Mouse (Mus musculus) myocyte (in vitro differentiated cells): ENCODE data around the gene Apoc4. TPM values are rescaled to one million over a fixed set of nuclear protein-coding genes. Genes with fewer than 3 reads are reported as not detected.

Experiments used
- H3K27me3 ChIP-seq: one replicate; pipeline ENCODE4 v1.6.1; 2011; ENCODE audit not compliant: control insufficient read depth, insufficient read depth, insufficient read length
- H3K36me3 ChIP-seq: one replicate; pipeline ENCODE4 v1.6.1; 2011; ENCODE audit not compliant: control insufficient read depth, insufficient read depth
- H3K4me2 ChIP-seq: one replicate; pipeline ENCODE4 v1.6.1; 2011; ENCODE audit warnings: low read depth, control low read depth
- H3K4me3 ChIP-seq: one replicate; pipeline ENCODE4 v1.5.1; 2011; ENCODE audit warnings: mild to moderate bottlenecking, control low read depth, moderate library complexity
- H3K79me2 ChIP-seq: one replicate; pipeline ENCODE4 v1.6.1; 2011; ENCODE audit not compliant: control insufficient read depth, insufficient read depth
- H3ac ChIP-seq: one replicate; pipeline ENCODE4 v1.6.1; 2011; ENCODE audit not compliant: control insufficient read depth, insufficient read length
- CEBPB ChIP-seq: IDR thresholded peaks from 2 replicates; pipeline ENCODE4 v1.6.1; 2011; ENCODE audit warnings: mild to moderate bottlenecking, moderate library complexity; ENCODE audit not compliant: poor library complexity, insufficient read depth, severe bottlenecking
- E2F4 ChIP-seq: IDR thresholded peaks from one replicate; pipeline ENCODE4 v1.6.1; 2011; ENCODE audit warnings: mild to moderate bottlenecking, control low read depth, moderate library complexity; ENCODE audit not compliant: insufficient read depth
- MAX ChIP-seq: IDR thresholded peaks from one replicate; pipeline ENCODE4 v1.6.1; 2011; ENCODE audit warnings: low read depth, mild to moderate bottlenecking, control low read depth
- MYOD1 ChIP-seq, 3 experiments: IDR thresholded peaks; one replicate each; pipeline ENCODE4 v1.6.1; 2011; ENCODE audit warnings: control low read depth in 2 of 3, low read depth in 2 of 3, mild to moderate bottlenecking in 2 of 3, moderate library complexity in 1 of 3; ENCODE audit not compliant: insufficient read length in 2 of 3, control insufficient read depth in 1 of 3
- MYOG ChIP-seq, 3 experiments: IDR thresholded peaks; one replicate each; pipeline ENCODE4 v1.6.1; 2011; ENCODE audit warnings: control low read depth in 2 of 3, low read depth in 2 of 3, mild to moderate bottlenecking in 2 of 3; ENCODE audit not compliant: insufficient read length in 2 of 3, control insufficient read depth in 1 of 3, insufficient read depth in 1 of 3
- POLR2A ChIP-seq: IDR thresholded peaks from one replicate; pipeline ENCODE4 v1.6.1; 2011; ENCODE audit warnings: low read depth, mild to moderate bottlenecking, control low read depth, moderate library complexity; ENCODE audit not compliant: insufficient read length
- POLR2AphosphoS2 ChIP-seq: IDR thresholded peaks from one replicate; pipeline ENCODE4 v1.6.1; 2011; ENCODE audit warnings: low read depth, control low read depth; ENCODE audit not compliant: insufficient read length
- REST ChIP-seq: IDR thresholded peaks from one replicate; pipeline ENCODE4 v1.6.1; 2011; ENCODE audit warnings: mild to moderate bottlenecking, control low read depth, moderate library complexity; ENCODE audit not compliant: insufficient read depth, insufficient read length
- SRF ChIP-seq: IDR thresholded peaks from one replicate; pipeline ENCODE4 v1.6.1; 2011; ENCODE audit warnings: low read depth; ENCODE audit not compliant: control insufficient read depth, insufficient read length
- TCF12 ChIP-seq: IDR thresholded peaks from one replicate; pipeline ENCODE4 v1.6.1; 2011; ENCODE audit warnings: mild to moderate bottlenecking, control low read depth; ENCODE audit not compliant: poor library complexity, insufficient read depth, severe bottlenecking
- TCF3 ChIP-seq: IDR thresholded peaks from one replicate; pipeline ENCODE4 v1.6.1; 2011; ENCODE audit warnings: low read depth, control low read depth; ENCODE audit not compliant: insufficient read length
- USF1 ChIP-seq: IDR thresholded peaks from one replicate; pipeline ENCODE4 v1.6.1; 2011; ENCODE audit warnings: low read depth, mild to moderate bottlenecking, control low read depth, moderate library complexity
- polyA plus RNA-seq: library from polyadenylated mRNA; unstranded; fragments of >200 nt; fragmentation: generic; extraction: Trizol; gene quantifications from one replicate; pipeline ENCODE4 v1.2.1, GENCODE M21; 2012; ENCODE audit warnings: missing spikeins

Gene Apoc4
- polyA plus RNA-seq, 1 experiment, result not detected

- no peaks in the 10 kb centered on the region for H3K79me2 ChIP-seq
- H3K4me2 ChIP-seq, result no peak overlapping the region
- TF ChIP-seq MYOD1 (IDR thresholded peaks at IDR 0.05; ENCODE audit: control insufficient read depth in 1 of 3, insufficient read length in 2 of 3, low read depth in 2 of 3) (no peak), CEBPB (no peak), POLR2AphosphoS2 (no peak), MAX (no peak), E2F4 (no peak), REST (no peak)
- H3K4me3 ChIP-seq, result no peak overlapping the region
- H3K36me3 ChIP-seq, result peaks cover 2% of the 10 kb centered on the region
- no peaks in the 10 kb centered on the region for H3K27me3 ChIP-seq
- no peak overlapping the region for H3ac ChIP-seq
Observed at GRCm38 (mm10) chr7:19632275-19632674, 49.0 kb downstream of the Apoc4 start.

GRCm38 (mm10) chr7:19629361-19629734 lies 51.9 kb downstream of the Apoc4 start, which contains the start of gene Relb:
Gene Relb, minus strand, starts transcription at chr7:19629438.
- TF ChIP-seq E2F4 (no peak), POLR2A (peak; percentile 77), MYOD1 (IDR thresholded peaks at IDR 0.05; ENCODE audit: control insufficient read depth in 1 of 3, insufficient read length in 2 of 3, low read depth in 2 of 3) (peak in 1 of 3 experiments; percentile 32), USF1 (peak; percentile 91), POLR2AphosphoS2 (peak; percentile 70), TCF12 (no peak)
- Histone ChIP-seq H3K27me3 (no peaks in the 10 kb centered on the region), H3ac (peak within 1 kb of the TSS; percentile 70), H3K4me2 (peak within 1 kb of the TSS; percentile 76), H3K4me3 (peak within 1 kb of the TSS; percentile 42), H3K36me3 (no peaks in the 10 kb centered on the region), H3K79me2 (no peaks in the 10 kb centered on the region)

GRCm38 (mm10) chr7:19628536-19629360 lies 52.5 kb downstream of the Apoc4 start:
- peak overlapping the region; percentile 70 for H3ac ChIP-seq
- TF ChIP-seq POLR2AphosphoS2, result peak; percentile 42
- no peak for TF ChIP-seq CEBPB
- peak; percentile 53 for TF ChIP-seq POLR2A
- no peaks in the 10 kb centered on the region for H3K79me2 ChIP-seq
- H3K36me3 ChIP-seq, result no peaks in the 10 kb centered on the region
- peak overlapping the region; percentile 42 for H3K4me3 ChIP-seq
- no peaks in the 10 kb centered on the region for H3K27me3 ChIP-seq
- H3K4me2 ChIP-seq, result peak overlapping the region; percentile 73

- Histone ChIP-seq H3K27me3 (no peaks in the 10 kb centered on the region), H3K36me3 (no peaks in the 10 kb centered on the region), H3K4me2 (peak overlapping the region; percentile 73), H3ac (no peak overlapping the region), H3K79me2 (no peaks in the 10 kb centered on the region), H3K4me3 (peak overlapping the region; percentile 42)
- TF ChIP-seq MYOG (IDR thresholded peaks at IDR 0.05; ENCODE audit: control insufficient read depth in 1 of 3, insufficient read depth in 1 of 3, insufficient read length in 2 of 3, low read depth in 2 of 3) (no peak), USF1 (no peak), REST (no peak), MAX (no peak), TCF12 (no peak), CEBPB (no peak), POLR2A (no peak), MYOD1 (IDR thresholded peaks at IDR 0.05; ENCODE audit: control insufficient read depth in 1 of 3, insufficient read length in 2 of 3, low read depth in 2 of 3) (no peak), TCF3 (no peak), E2F4 (no peak), SRF (no peak), POLR2AphosphoS2 (no peak)
Observed at GRCm38 (mm10) chr7:19628192-19628535, 53.1 kb downstream of the Apoc4 start.

Other genes starting within 250 kb of the Apoc4 start
- gene Mark4, start 222.7 kb downstream of the Apoc4 start, polyA plus RNA-seq, result 18.2 TPM
- not detected for gene Exoc3l2, start 218.1 kb downstream of the Apoc4 start, polyA plus RNA-seq
- gene Bloc1s3, start 173.1 kb downstream of the Apoc4 start, polyA plus RNA-seq, result 7.8 TPM
- 57.3 TPM for gene Trappc6a, start 173.1 kb downstream of the Apoc4 start, polyA plus RNA-seq
- 0.06 TPM for gene Nkpd1, start 163.6 kb downstream of the Apoc4 start, polyA plus RNA-seq
- 48.4 TPM for gene Ppp1r37, start 118.4 kb downstream of the Apoc4 start, polyA plus RNA-seq
- 1.5 TPM for gene Zfp296, start 104.2 kb downstream of the Apoc4 start, polyA plus RNA-seq
- 89.8 TPM for gene Gemin7, start 103.9 kb downstream of the Apoc4 start, polyA plus RNA-seq
- 14.8 TPM for gene Clasrp, start 77.0 kb downstream of the Apoc4 start, polyA plus RNA-seq
- gene Relb, start 52.0 kb downstream of the Apoc4 start, polyA plus RNA-seq, result 25.7 TPM
- gene Clptm1, start 16.4 kb downstream of the Apoc4 start, polyA plus RNA-seq, result 126 TPM
- not detected for gene Apoc2, start 3.5 kb downstream of the Apoc4 start, polyA plus RNA-seq
- not detected for gene Gm44805, start 56 bp downstream of the Apoc4 start, polyA plus RNA-seq
- gene Apoc1, start 11.2 kb upstream of the Apoc4 start, polyA plus RNA-seq, result not detected
- gene Apoe, start 17.7 kb upstream of the Apoc4 start, polyA plus RNA-seq, result 2.3 TPM
- 112 TPM for gene Tomm40, start 34.0 kb upstream of the Apoc4 start, polyA plus RNA-seq
- gene Nectin2, start 69.0 kb upstream of the Apoc4 start, polyA plus RNA-seq, result 27.1 TPM
- 29.3 TPM for gene Bcam, start 89.5 kb upstream of the Apoc4 start, polyA plus RNA-seq
- gene Cblc, start 115.3 kb upstream of the Apoc4 start, polyA plus RNA-seq, result 0.90 TPM
- 19.2 TPM for gene Bcl3, start 141.3 kb upstream of the Apoc4 start, polyA plus RNA-seq
- gene Gm19345, start 170.5 kb upstream of the Apoc4 start, polyA plus RNA-seq, result 0.05 TPM
- gene Ceacam16, start 179.8 kb upstream of the Apoc4 start, polyA plus RNA-seq, result 0.02 TPM
- gene Ceacam19, start 206.5 kb upstream of the Apoc4 start, polyA plus RNA-seq, result 0.01 TPM
- gene Pvr, start 239.7 kb upstream of the Apoc4 start, polyA plus RNA-seq, result 39.7 TPM